Mouse (Mus musculus) lung, postnatal 0 days (tissue): Measurements from ENCODE around the gene Tmem178b. TPM values are rescaled to one million over a fixed set of nuclear protein-coding genes. Genes with fewer than 3 reads are reported as not detected.

Source experiments
- ATAC-seq: fragments of 200-750 bp; cut with Nextera tagmentation; 2 replicates; pipeline ENCODE4 v1.8.0; 2017; ENCODE audit warnings: moderate library complexity
- DNase-seq: peaks from one replicate; pipeline ENCODE4 v3.0.0-alpha.2; 2016; ENCODE audit warnings: low spot score
- H3K27ac ChIP-seq: fragments of 300-500 bp; sonication (generic); 2 replicates; pipeline ENCODE4 v1.5.1; 2014; ENCODE audit warnings: antibody characterized with exemption, mild to moderate bottlenecking, low read length, mixed read lengths
- H3K27me3 ChIP-seq: fragments of 300-500 bp; sonication (generic); replicated peaks from 2 replicates; pipeline ENCODE4 v1.6.1; 2014; ENCODE audit warnings: low read length, mixed read lengths; ENCODE audit not compliant: insufficient read depth
- H3K36me3 ChIP-seq: fragments of 300-500 bp; sonication (generic); 2 replicates; pipeline ENCODE4 v1.6.1; 2014; ENCODE audit warnings: low read length, mixed read lengths; ENCODE audit not compliant: insufficient read depth
- H3K4me1 ChIP-seq: fragments of 300-500 bp; sonication (generic); 2 replicates; pipeline ENCODE4 v1.6.1; 2014; ENCODE audit warnings: antibody characterized with exemption, low read depth, low read length, mixed read lengths; ENCODE audit not compliant: insufficient read depth
- H3K4me2 ChIP-seq: fragments of 300-500 bp; sonication (generic); replicated peaks from 2 replicates; pipeline ENCODE4 v1.6.1; 2014; ENCODE audit warnings: low read depth, mild to moderate bottlenecking, low read length, moderate library complexity, mixed read lengths
- H3K4me3 ChIP-seq: fragments of 300-500 bp; sonication (generic); 2 replicates; pipeline ENCODE4 v1.5.1; 2014; ENCODE audit warnings: low read depth, low read length
- H3K9ac ChIP-seq: fragments of 300-500 bp; sonication (generic); replicated peaks from 2 replicates; pipeline ENCODE4 v1.6.1; 2014; ENCODE audit warnings: low read depth, mild to moderate bottlenecking
- H3K9me3 ChIP-seq: fragments of 300-500 bp; sonication (generic); 2 replicates; pipeline ENCODE4 v1.6.1; 2016; ENCODE audit warnings: low read length, mixed read lengths
- CTCF ChIP-seq: IDR thresholded peaks from 2 replicates; pipeline ENCODE4 v1.5.1; 2016; ENCODE audit warnings: antibody characterized with exemption, mild to moderate bottlenecking
- EP300 ChIP-seq: IDR thresholded peaks from 2 replicates; pipeline ENCODE4 v1.6.1; 2016; ENCODE audit warnings: antibody characterized with exemption, mild to moderate bottlenecking, control low read depth
- WGBS: fragments of 180-500 bp; shearing (Covaris S2); extraction: QIAGEN DNeasy Blood & Tissue Kit; methylation state at CpG from one replicate; pipeline ENCODE4 v1.1.7; 2014; 5-methylcytosine and 5-hydroxymethylcytosine counted together
- polyA plus RNA-seq: library from polyadenylated mRNA; unstranded; fragments of >200 nt; fragmentation: Nextera tagmentation; extraction: Ambion mirVana; gene quantifications from 2 replicates; pipeline ENCODE4 v1.2.1, GENCODE M21; 2015

The Tmem178b gene
- polyA plus RNA-seq, 1 experiment from 2014 or later: 0.10 TPM

DNA sequence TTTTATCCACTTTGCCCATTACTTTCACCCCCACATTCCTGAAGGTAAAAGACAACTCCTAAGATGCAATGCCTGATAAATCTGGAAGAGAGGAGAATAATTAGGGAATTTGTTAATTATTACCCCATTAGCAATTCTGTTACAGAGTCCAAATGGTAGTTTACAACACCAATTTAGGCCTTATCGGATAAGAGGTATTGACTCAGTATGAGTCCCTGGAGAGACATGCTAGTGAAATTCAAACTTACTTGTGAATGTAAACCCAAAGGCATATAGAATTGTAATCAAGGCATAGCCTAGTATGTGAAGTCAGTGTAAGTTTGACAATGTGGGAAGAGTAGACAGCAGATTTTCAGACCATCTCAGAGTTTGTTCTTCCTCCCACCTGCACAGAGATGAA lies 190.4 kb downstream of the Tmem178b start:
- H3K27ac ChIP-seq: no peak overlapping the region
- ATAC-seq: no peak
- no peak overlapping the region for H3K9ac ChIP-seq
- no peaks in the 10 kb centered on the region for H3K9me3 ChIP-seq
- TF ChIP-seq CTCF (no peak), EP300 (no peak)
- H3K36me3 ChIP-seq: no peaks in the 10 kb centered on the region
- no peak overlapping the region for H3K4me2 ChIP-seq
- no peak for DNase-seq
- WGBS: 88% methylated on average over 1 of the region's 1 CpGs
- no peaks in the 10 kb centered on the region for H3K4me1 ChIP-seq
- no peak overlapping the region for H3K4me3 ChIP-seq
- no peaks in the 10 kb centered on the region for H3K27me3 ChIP-seq

DNA sequence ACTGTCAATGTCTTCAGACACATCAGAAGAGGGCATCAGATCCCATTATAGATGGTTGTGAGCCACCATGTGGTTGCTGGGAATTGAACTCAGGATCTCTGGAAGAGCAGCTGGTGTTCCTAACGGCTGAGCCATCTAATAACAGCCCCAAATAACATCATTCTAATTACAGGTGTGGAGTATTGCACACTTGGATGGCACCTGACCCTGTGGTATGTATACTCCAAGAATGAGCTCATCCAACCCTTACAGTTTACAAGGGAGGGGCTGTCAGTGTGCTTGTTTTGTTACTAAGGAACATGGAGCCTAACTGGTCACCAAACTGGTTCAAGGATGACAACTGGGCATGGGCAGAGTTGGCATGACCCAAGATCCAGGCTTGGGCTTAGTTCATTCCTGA lies 190.8 kb downstream of the Tmem178b start:
- DNase-seq: no peak
- no peak for TF ChIP-seq CTCF
- TF ChIP-seq EP300: no peak
- Histone ChIP-seq H3K27me3 (no peaks in the 10 kb centered on the region), H3K9me3 (no peaks in the 10 kb centered on the region), H3K4me2 (no peak overlapping the region), H3K4me3 (no peak overlapping the region), H3K36me3 (no peaks in the 10 kb centered on the region), H3K27ac (no peak overlapping the region), H3K9ac (no peak overlapping the region), H3K4me1 (no peaks in the 10 kb centered on the region)
- 78% methylated on average over 1 of the region's 1 CpGs for WGBS
- ATAC-seq: no peak

DNA sequence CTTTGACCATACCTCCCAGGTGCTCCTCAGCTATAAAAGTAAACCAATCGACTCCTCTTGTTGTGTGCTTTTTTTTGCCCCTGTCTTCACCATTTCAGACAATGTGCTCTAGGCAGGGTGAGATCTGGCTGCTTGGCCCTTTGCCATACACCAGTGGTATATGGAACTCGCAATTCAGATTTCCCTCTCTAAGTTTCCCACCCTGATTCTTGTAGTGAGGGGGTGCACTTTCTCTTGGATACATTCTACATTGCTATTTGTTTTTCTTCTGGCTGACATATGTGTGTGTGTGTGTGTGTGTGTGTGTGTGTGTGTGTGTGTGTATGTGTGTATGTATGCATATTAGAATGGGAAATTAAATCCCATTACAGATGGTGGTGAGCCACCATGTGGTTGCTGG lies 191.3 kb downstream of the Tmem178b start:
- H3K4me3 ChIP-seq: no peak overlapping the region
- no peak for DNase-seq
- H3K9ac ChIP-seq: no peak overlapping the region
- TF ChIP-seq EP300: no peak
- TF ChIP-seq CTCF: no peak
- no peaks in the 10 kb centered on the region for H3K9me3 ChIP-seq
- H3K4me2 ChIP-seq: no peak overlapping the region
- no peak for ATAC-seq
- H3K27me3 ChIP-seq: no peaks in the 10 kb centered on the region
- H3K36me3 ChIP-seq: no peaks in the 10 kb centered on the region
- no peaks in the 10 kb centered on the region for H3K4me1 ChIP-seq
- no peak overlapping the region for H3K27ac ChIP-seq
- 68% methylated on average over 2 of the region's 2 CpGs for WGBS

DNA sequence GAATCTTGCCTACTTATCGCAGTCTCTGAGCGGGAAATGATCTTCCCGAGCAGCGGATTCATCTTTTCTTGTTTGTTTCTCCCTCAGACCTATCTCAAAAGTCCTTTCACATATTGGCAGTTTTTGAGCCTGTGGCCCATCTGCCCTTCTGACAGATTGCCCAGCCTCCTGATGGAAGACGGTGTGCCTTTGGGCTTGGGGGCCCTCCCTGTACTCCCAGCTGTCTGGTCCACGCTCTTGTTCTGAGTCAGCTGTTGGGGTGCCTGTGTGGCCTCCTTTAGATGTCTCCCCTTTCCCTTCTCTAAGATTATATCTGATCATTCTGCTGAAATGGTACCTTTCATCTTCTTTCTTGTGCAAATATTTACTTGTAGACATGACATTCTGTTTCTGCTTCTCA lies 195.4 kb downstream of the Tmem178b start:
- TF ChIP-seq CTCF (no peak), EP300 (no peak)
- Histone ChIP-seq H3K4me3 (no peak overlapping the region), H3K27ac (no peak overlapping the region), H3K4me1 (no peaks in the 10 kb centered on the region), H3K4me2 (no peak overlapping the region), H3K27me3 (no peaks in the 10 kb centered on the region), H3K9me3 (no peaks in the 10 kb centered on the region), H3K9ac (no peak overlapping the region), H3K36me3 (no peaks in the 10 kb centered on the region)
- 21% methylated on average over 6 of the region's 6 CpGs for WGBS
- ATAC-seq: no peak
- DNase-seq: no peak

DNA sequence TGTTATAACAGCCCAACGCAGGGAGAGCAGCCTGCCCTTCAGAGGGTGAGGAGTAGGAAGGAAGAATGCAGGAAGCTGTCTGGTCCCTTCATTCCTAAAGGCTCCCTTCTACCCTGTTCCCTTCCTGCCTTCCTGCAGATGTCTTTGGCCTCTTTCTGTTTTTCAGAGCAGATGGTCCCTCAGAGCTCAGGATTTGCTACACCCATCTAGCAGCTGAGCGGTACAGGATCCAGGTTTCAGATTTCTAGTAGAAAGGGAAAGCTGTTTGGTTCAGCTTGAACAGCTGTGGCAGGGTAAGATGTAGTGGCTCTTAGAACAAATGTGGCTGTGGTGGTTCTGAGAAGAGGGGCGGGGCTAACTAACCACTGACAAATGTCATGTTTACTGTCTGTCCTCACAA lies 197.9 kb downstream of the Tmem178b start:
- Histone ChIP-seq H3K4me1 (no peaks in the 10 kb centered on the region), H3K27me3 (no peaks in the 10 kb centered on the region), H3K9ac (no peak overlapping the region), H3K9me3 (no peaks in the 10 kb centered on the region), H3K4me3 (no peak overlapping the region), H3K36me3 (no peaks in the 10 kb centered on the region), H3K27ac (no peak overlapping the region), H3K4me2 (no peak overlapping the region)
- no peak for ATAC-seq
- no peak for TF ChIP-seq EP300
- TF ChIP-seq CTCF: no peak
- no peak for DNase-seq
- 22% methylated on average over 3 of the region's 3 CpGs for WGBS

DNA sequence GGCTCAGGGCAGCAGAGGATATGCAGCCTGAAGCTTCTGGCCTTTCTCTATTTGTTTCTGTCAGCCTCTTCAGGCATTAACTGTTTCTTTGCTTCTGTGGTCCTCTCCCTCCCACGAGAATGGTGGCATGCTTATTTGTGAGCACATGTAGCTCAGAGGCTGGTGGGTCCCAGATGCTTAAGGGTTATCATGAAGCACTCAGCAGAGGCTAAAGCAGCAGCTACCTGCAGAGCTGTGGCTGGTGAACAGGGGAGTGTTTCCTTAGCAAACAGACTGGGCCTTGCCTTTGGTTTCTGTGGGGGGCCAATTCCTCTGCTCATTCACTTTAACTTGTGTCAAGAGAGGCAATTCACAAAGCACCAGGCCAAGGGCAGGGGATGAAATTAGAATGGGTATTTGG lies 203.0 kb downstream of the Tmem178b start:
- Histone ChIP-seq H3K4me1 (no peaks in the 10 kb centered on the region), H3K4me3 (no peak overlapping the region), H3K27me3 (no peaks in the 10 kb centered on the region), H3K4me2 (no peak overlapping the region), H3K9ac (no peak overlapping the region), H3K27ac (no peak overlapping the region), H3K36me3 (no peaks in the 10 kb centered on the region), H3K9me3 (no peaks in the 10 kb centered on the region)
- 16% methylated on average over 1 of the region's 1 CpGs for WGBS
- TF ChIP-seq CTCF (no peak), EP300 (no peak)
- DNase-seq (peak; percentile 10), ATAC-seq (peak; percentile 66)

DNA sequence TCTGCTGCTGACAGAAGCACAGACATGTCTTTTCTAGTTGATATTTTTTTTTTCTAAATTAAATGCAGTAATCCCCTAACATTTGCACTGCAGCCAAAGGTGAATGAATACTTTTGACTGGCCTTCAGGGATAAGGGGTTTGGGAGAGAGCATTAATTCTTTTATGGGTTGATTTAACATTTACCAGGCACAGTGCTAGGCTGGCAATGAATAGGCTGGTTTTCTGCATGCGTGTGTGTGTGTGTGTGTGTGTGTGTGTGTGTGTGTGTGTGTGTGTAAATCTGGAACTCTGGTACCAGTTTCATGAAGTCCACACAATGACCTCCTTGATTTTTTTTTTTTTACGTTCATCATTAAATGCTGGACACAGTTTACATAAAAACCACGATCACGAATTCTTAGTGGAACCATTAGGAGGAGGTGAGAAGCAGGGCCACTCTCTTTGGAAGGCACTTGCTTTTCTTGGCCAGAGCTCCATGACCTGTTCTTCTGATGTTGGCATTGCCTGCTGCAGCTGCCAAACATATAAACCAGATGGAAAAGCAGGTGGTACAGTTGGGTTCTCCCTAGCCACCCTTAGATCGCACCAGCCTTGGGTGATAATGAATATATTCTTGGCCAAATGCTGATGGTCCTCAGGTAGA lies 203.7 kb downstream of the Tmem178b start:
- 73% methylated on average over 5 of the region's 5 CpGs for WGBS
- Histone ChIP-seq H3K9me3 (no peaks in the 10 kb centered on the region), H3K4me2 (no peak overlapping the region), H3K36me3 (no peaks in the 10 kb centered on the region), H3K27ac (no peak overlapping the region), H3K9ac (no peak overlapping the region), H3K4me3 (no peak overlapping the region), H3K4me1 (no peaks in the 10 kb centered on the region), H3K27me3 (no peaks in the 10 kb centered on the region)
- no peak for TF ChIP-seq EP300
- TF ChIP-seq CTCF: no peak
- DNase-seq: no peak
- ATAC-seq: no peak
